Mouse (Mus musculus) lung, embryonic 14.5 days (tissue): ENCODE data around the gene Abcc3. TPM values are rescaled to one million over a fixed set of nuclear protein-coding genes. Genes with fewer than 3 reads are reported as not detected.

ENCODE experiments used
- ATAC-seq: fragments of 200-750 bp; cut with Nextera tagmentation; 2 replicates; pipeline ENCODE4 v1.8.0; 2017; ENCODE audit warnings: mild to moderate bottlenecking, moderate TSS enrichment, moderate library complexity; ENCODE audit not compliant: insufficient read depth
- DNase-seq: peaks from one replicate; pipeline ENCODE4 v3.0.0-alpha.2; 2015
- H3K27ac ChIP-seq: fragments of 300-500 bp; sonication (generic); 2 replicates; pipeline ENCODE4 v1.5.1; 2014; ENCODE audit warnings: low read depth, mild to moderate bottlenecking, moderate library complexity
- H3K27me3 ChIP-seq: fragments of 300-500 bp; sonication (generic); 2 replicates; pipeline ENCODE4 v1.6.1; 2014; ENCODE audit warnings: low read length, control low read depth; ENCODE audit not compliant: insufficient read depth
- H3K36me3 ChIP-seq: fragments of 300-500 bp; sonication (generic); 2 replicates; pipeline ENCODE4 v1.6.1; 2014; ENCODE audit warnings: control low read depth; ENCODE audit not compliant: insufficient read depth
- H3K4me1 ChIP-seq: fragments of 300-500 bp; sonication (generic); 2 replicates; pipeline ENCODE4 v1.6.1; 2014; ENCODE audit warnings: antibody characterized with exemption, control low read depth; ENCODE audit not compliant: insufficient read depth
- H3K4me2 ChIP-seq: fragments of 300-500 bp; sonication (generic); 2 replicates; pipeline ENCODE4 v1.6.1; 2014; ENCODE audit warnings: mild to moderate bottlenecking
- H3K4me3 ChIP-seq: fragments of 300-500 bp; sonication (generic); 2 replicates; pipeline ENCODE4 v1.5.1; 2014; ENCODE audit warnings: low read depth, low read length
- H3K9ac ChIP-seq: fragments of 300-500 bp; sonication (generic); 2 replicates; pipeline ENCODE4 v1.6.1; 2014
- H3K9me3 ChIP-seq: fragments of 300-500 bp; sonication (generic); 2 replicates; pipeline ENCODE4 v1.6.1; 2016; ENCODE audit warnings: low read depth, low read length, control low read depth
- CTCF ChIP-seq: IDR thresholded peaks from 2 replicates; pipeline ENCODE4 v1.5.1; 2016; ENCODE audit warnings: antibody characterized with exemption, low read depth
- WGBS: fragments of 180-500 bp; shearing (Covaris S2); extraction: QIAGEN DNeasy Blood & Tissue Kit; methylation state at CpG from one replicate; pipeline ENCODE4 v1.1.7; 2014; 5-methylcytosine and 5-hydroxymethylcytosine counted together
- polyA plus RNA-seq: library from polyadenylated mRNA; unstranded; fragments of >200 nt; fragmentation: Nextera tagmentation; extraction: Ambion mirVana; gene quantifications from 2 replicates; pipeline ENCODE4 v1.2.1, GENCODE M21; 2014

The Abcc3 gene
- polyA plus RNA-seq, 1 experiment from 2014 or later = 3.1 TPM

GRCm38 (mm10) chr11:94318056-94318455 is 74.7 kb downstream of the Abcc3 start:
- H3K4me3 ChIP-seq = no peak overlapping the region
- H3K27ac ChIP-seq = no peak overlapping the region
- peaks cover 14% of the 10 kb centered on the region for H3K4me1 ChIP-seq
- H3K9ac ChIP-seq = no peak overlapping the region
- no peaks in the 10 kb centered on the region for H3K27me3 ChIP-seq
- DNase-seq (no peak), ATAC-seq (no peak)
- H3K9me3 ChIP-seq = no peaks in the 10 kb centered on the region
- 77% methylated on average over 5 of the region's 5 CpGs for WGBS
- no peak overlapping the region for H3K4me2 ChIP-seq
- H3K36me3 ChIP-seq = peaks cover 9% of the 10 kb centered on the region; the same call in 1 of the 2 replicates
- no peak for TF ChIP-seq CTCF

GRCm38 (mm10) chr11:94317515-94317914 is 75.3 kb downstream of the Abcc3 start:
- Histone ChIP-seq H3K4me3 (no peak overlapping the region), H3K9ac (no peak overlapping the region), H3K27me3 (no peaks in the 10 kb centered on the region), H3K4me2 (peak overlapping the region; percentile 23; the same call in 1 of the 2 replicates), H3K4me1 (peaks cover 8% of the 10 kb centered on the region), H3K36me3 (peaks cover 9% of the 10 kb centered on the region; the same call in 1 of the 2 replicates), H3K27ac (no peak overlapping the region), H3K9me3 (no peaks in the 10 kb centered on the region)
- ATAC-seq (no peak), DNase-seq (no peak)
- 53% methylated on average over 4 of the region's 4 CpGs for WGBS
- no peak for TF ChIP-seq CTCF

- H3K4me2 ChIP-seq = no peak overlapping the region
Observed at GRCm38 (mm10) chr11:94317014-94317413, 75.8 kb downstream of the Abcc3 start.

GRCm38 (mm10) chr11:94316528-94316927 is 76.3 kb downstream of the Abcc3 start:
- Histone ChIP-seq H3K4me1 (peaks cover 8% of the 10 kb centered on the region), H3K4me3 (no peak overlapping the region), H3K36me3 (peaks cover 9% of the 10 kb centered on the region; the same call in 1 of the 2 replicates), H3K4me2 (no peak overlapping the region), H3K9me3 (no peaks in the 10 kb centered on the region), H3K9ac (no peak overlapping the region), H3K27ac (no peak overlapping the region), H3K27me3 (no peaks in the 10 kb centered on the region)
- WGBS = 64% methylated on average over 2 of the region's 2 CpGs
- ATAC-seq = no peak
- no peak for TF ChIP-seq CTCF
- DNase-seq = no peak

More at GRCm38 (mm10) chr11:94317014-94317413, 75.8 kb downstream of the Abcc3 start:
- no peak for TF ChIP-seq CTCF
- Histone ChIP-seq H3K36me3 (peaks cover 9% of the 10 kb centered on the region; the same call in 1 of the 2 replicates), H3K27me3 (no peaks in the 10 kb centered on the region), H3K4me1 (peaks cover 8% of the 10 kb centered on the region), H3K27ac (no peak overlapping the region), H3K9ac (no peak overlapping the region), H3K9me3 (no peaks in the 10 kb centered on the region), H3K4me3 (no peak overlapping the region)
- WGBS = 74% methylated on average over 1 of the region's 1 CpGs
- ATAC-seq (no peak), DNase-seq (no peak)

- ATAC-seq = no peak
- Histone ChIP-seq H3K9ac (peak overlapping the region; percentile 20; the same call in 1 of the 2 replicates), H3K27me3 (no peaks in the 10 kb centered on the region), H3K9me3 (no peaks in the 10 kb centered on the region), H3K4me3 (no peak overlapping the region), H3K4me2 (no peak overlapping the region), H3K4me1 (peaks cover 8% of the 10 kb centered on the region), H3K36me3 (peaks cover 9% of the 10 kb centered on the region; the same call in 1 of the 2 replicates), H3K27ac (no peak overlapping the region)
- DNase-seq = no peak
- no peak for TF ChIP-seq CTCF
- WGBS = 32% methylated on average over 1 of the region's 1 CpGs
Observed at GRCm38 (mm10) chr11:94315308-94315707, 77.5 kb downstream of the Abcc3 start.

GRCm38 (mm10) chr11:94314098-94314652 is 78.6 kb downstream of the Abcc3 start:
- no peak for TF ChIP-seq CTCF
- H3K4me3 ChIP-seq = no peak overlapping the region
- no peak overlapping the region for H3K9ac ChIP-seq
- no peaks in the 10 kb centered on the region for H3K9me3 ChIP-seq
- no peak overlapping the region for H3K4me2 ChIP-seq
- H3K36me3 ChIP-seq = peaks cover 7% of the 10 kb centered on the region; the same call in 1 of the 2 replicates
- ATAC-seq = no peak
- DNase-seq = no peak
- no peaks in the 10 kb centered on the region for H3K27me3 ChIP-seq
- H3K27ac ChIP-seq = no peak overlapping the region
- peaks cover 8% of the 10 kb centered on the region for H3K4me1 ChIP-seq
- WGBS = 37% methylated on average over 2 of the region's 2 CpGs

GRCm38 (mm10) chr11:94312733-94313132 is 80.1 kb downstream of the Abcc3 start:
- Histone ChIP-seq H3K4me1 (peaks cover 8% of the 10 kb centered on the region), H3K36me3 (peaks cover 16% of the 10 kb centered on the region), H3K27me3 (no peaks in the 10 kb centered on the region), H3K4me2 (no peak overlapping the region), H3K4me3 (no peak overlapping the region), H3K27ac (no peak overlapping the region), H3K9me3 (no peaks in the 10 kb centered on the region), H3K9ac (no peak overlapping the region)
- ATAC-seq (no peak), DNase-seq (no peak)
- TF ChIP-seq CTCF = no peak
- 77% methylated on average over 1 of the region's 1 CpGs for WGBS
